Mouse (Mus musculus): ENCODE data around the gene Tap2. TPM values are rescaled to one million over a fixed set of nuclear protein-coding genes. Genes with fewer than 3 reads are reported as not detected.

Gene Tap2
- polyA plus RNA-seq, 1 experiment from 2014 or later: 7.5 TPM

DNA sequence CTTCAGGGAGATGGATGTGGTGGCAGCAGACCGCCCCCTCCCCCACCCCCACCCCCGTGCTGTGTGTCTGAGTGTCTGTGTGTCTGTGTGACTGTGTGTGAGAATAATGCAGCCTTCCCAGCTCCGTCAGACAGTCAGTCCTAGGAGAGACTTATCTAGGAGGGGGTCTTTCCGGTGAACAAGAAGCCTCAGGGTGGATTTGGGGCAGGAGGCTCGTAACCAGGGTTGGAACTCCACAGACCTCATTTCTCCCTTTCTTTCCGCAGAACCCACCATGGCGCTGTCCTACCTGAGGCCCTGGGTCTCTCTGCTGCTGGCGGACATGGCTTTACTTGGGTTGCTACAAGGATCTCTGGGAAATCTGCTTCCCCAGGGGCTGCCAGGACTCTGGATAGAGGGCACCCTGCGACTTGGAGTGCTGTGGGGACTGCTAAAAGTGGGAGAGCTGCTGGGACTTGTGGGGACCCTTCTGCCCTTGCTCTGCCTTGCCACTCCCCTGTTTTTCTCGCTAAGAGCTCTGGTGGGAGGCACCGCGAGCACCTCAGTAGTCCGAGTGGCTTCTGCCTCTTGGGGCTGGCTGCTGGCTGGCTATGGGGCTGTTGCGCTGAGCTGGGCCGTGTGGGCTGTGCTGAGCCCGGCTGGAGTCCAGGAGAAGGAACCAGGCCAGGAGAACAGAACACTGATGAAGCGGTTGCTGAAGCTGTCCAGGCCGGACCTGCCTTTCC is 1.9 kb downstream of the Tap2 start:
- peak overlapping the region; percentile 79 for H3K4me2 ChIP-seq (replicated peaks)
- no peaks in the 10 kb centered on the region for H3K36me3 ChIP-seq
- 11% methylated on average over 18 of the region's 18 CpGs for WGBS
- peak overlapping the region; percentile 35; the same call in 1 of the 2 replicates for H3K9ac ChIP-seq
- peaks cover 45% of the 10 kb centered on the region for H3K27me3 ChIP-seq
- no peak overlapping the region for H3K27ac ChIP-seq (replicated peaks)
- peaks cover 8% of the 10 kb centered on the region for H3K4me1 ChIP-seq
- no peak for ATAC-seq (ENCODE audit: insufficient number of reproducible peaks, low FRiP score, low TSS enrichment, low read depth)
- no peaks in the 10 kb centered on the region for H3K9me3 ChIP-seq (replicated peaks)
- peak overlapping the region; percentile 62 for H3K4me3 ChIP-seq (replicated peaks)

- Histone ChIP-seq H3K9me3 (replicated peaks) (no peaks in the 10 kb centered on the region), H3K9ac (no peak overlapping the region), H3K36me3 (no peaks in the 10 kb centered on the region), H3K4me3 (replicated peaks) (no peak overlapping the region), H3K27ac (replicated peaks) (no peak overlapping the region), H3K4me2 (replicated peaks) (peak overlapping the region; percentile 79), H3K27me3 (peaks cover 48% of the 10 kb centered on the region), H3K4me1 (peaks cover 8% of the 10 kb centered on the region)
- 18% methylated on average over 9 of the region's 9 CpGs for WGBS
- no peak for ATAC-seq (ENCODE audit: insufficient number of reproducible peaks, low FRiP score, low TSS enrichment, low read depth)
Observed at GRCm38 (mm10) chr17:34205746-34206176, 2.4 kb downstream of the Tap2 start.

DNA sequence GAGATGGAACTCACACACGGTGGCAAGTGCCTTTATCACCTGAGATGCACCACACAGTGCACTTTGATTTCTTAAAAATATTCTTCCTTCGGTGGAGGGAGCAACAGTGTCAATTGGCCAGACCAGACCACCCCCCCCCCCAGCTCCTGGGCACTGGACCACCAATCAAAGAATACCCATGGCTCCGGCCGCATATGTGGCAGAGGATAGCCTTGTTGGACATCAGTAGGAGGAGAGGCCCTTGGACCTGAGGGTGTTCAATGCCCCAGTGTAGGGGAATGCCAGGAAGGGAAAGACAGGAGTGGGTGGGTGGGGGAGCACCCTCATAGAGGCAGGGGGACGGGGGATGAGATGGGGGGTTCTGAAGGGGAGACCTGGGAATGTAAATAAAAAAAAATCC is 3.4 kb downstream of the Tap2 start:
- no peak for ATAC-seq (ENCODE audit: insufficient number of reproducible peaks, low FRiP score, low TSS enrichment, low read depth)
- H3K4me2 ChIP-seq (replicated peaks): no peak overlapping the region
- H3K27me3 ChIP-seq: peaks cover 50% of the 10 kb centered on the region
- no peak overlapping the region for H3K27ac ChIP-seq (replicated peaks)
- peaks cover 8% of the 10 kb centered on the region for H3K4me1 ChIP-seq
- no peaks in the 10 kb centered on the region for H3K36me3 ChIP-seq
- no peak overlapping the region for H3K9ac ChIP-seq
- WGBS: 85% methylated on average over 5 of the region's 5 CpGs
- no peaks in the 10 kb centered on the region for H3K9me3 ChIP-seq (replicated peaks)
- H3K4me3 ChIP-seq (replicated peaks): no peak overlapping the region

DNA sequence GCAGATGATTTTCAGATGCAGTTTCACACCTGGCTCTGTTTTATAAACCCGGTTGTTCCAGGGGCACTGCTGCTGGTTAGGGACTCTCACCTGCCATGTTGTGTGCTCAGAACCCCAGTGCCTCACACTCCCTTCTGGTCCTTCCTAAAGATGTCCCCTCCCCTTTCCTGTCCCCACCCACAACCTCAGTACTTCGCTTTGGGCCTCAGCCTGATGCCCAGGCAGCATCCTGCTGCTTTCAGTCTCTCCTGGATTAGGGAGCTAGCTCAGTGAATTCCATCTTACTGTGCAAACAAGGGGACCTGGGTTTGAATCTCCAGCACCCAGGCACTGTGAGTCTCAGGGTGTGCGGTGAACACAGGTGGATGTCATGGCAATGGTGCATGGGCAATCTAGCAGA is 4.1 kb downstream of the Tap2 start:
- H3K9me3 ChIP-seq (replicated peaks): no peaks in the 10 kb centered on the region
- H3K27me3 ChIP-seq: peaks cover 56% of the 10 kb centered on the region
- no peak overlapping the region for H3K4me3 ChIP-seq (replicated peaks)
- no peak overlapping the region for H3K27ac ChIP-seq (replicated peaks)
- no peak overlapping the region for H3K9ac ChIP-seq
- H3K4me1 ChIP-seq: peaks cover 8% of the 10 kb centered on the region
- H3K4me2 ChIP-seq (replicated peaks): no peak overlapping the region
- no peak for ATAC-seq (ENCODE audit: insufficient number of reproducible peaks, low FRiP score, low TSS enrichment, low read depth)
- WGBS: 62% methylated on average over 3 of the region's 3 CpGs
- H3K36me3 ChIP-seq: no peaks in the 10 kb centered on the region

DNA sequence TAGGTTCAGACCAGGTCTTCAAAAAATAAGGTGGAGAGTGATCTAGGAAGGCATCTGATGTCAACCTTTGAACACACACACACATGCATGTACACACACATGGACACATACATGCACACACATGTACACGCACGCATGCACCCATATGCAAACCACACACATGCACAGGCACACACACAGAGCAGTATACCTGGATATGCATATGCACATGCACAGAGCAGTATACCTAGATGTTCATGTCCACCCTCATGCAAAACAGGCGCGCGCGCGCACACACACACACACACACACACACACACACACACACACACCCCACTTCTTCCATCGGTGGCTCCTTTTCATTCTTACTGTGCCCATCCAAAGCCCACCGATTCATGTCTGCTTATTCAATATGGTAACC is 4.5 kb downstream of the Tap2 start:
- peaks cover 60% of the 10 kb centered on the region for H3K27me3 ChIP-seq
- peaks cover 8% of the 10 kb centered on the region for H3K4me1 ChIP-seq
- no peak overlapping the region for H3K27ac ChIP-seq (replicated peaks)
- no peak overlapping the region for H3K4me2 ChIP-seq (replicated peaks)
- H3K4me3 ChIP-seq (replicated peaks): no peak overlapping the region
- no peak overlapping the region for H3K9ac ChIP-seq
- no peaks in the 10 kb centered on the region for H3K36me3 ChIP-seq
- no peak for ATAC-seq (ENCODE audit: insufficient number of reproducible peaks, low FRiP score, low TSS enrichment, low read depth)
- 97% methylated on average over 9 of the region's 9 CpGs for WGBS
- H3K9me3 ChIP-seq (replicated peaks): no peaks in the 10 kb centered on the region

DNA sequence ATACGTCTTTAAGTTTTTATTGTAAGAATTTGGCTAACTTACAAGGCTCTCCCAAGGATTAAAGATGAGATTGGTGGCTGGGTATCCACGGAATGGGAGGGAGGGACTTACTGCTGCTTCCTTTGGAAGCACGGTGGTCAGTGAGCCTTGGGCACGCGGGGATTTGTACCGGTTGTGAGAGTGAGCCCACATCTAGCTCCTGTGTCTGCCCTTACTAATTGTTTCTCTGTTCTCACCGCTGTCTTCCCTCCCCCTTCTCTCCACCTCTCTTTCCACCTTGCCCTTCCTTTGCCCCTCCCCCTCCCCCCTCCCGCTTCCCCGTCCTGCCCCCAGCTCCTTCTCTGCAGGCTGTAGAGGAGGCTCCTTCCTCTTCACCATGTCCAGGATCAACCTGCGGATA is 5.1 kb downstream of the Tap2 start:
- H3K4me1 ChIP-seq: peaks cover 8% of the 10 kb centered on the region
- H3K9ac ChIP-seq: no peak overlapping the region
- no peak overlapping the region for H3K4me3 ChIP-seq (replicated peaks)
- H3K9me3 ChIP-seq (replicated peaks): no peaks in the 10 kb centered on the region
- no peak for ATAC-seq (ENCODE audit: insufficient number of reproducible peaks, low FRiP score, low TSS enrichment, low read depth)
- no peak overlapping the region for H3K27ac ChIP-seq (replicated peaks)
- no peak overlapping the region for H3K4me2 ChIP-seq (replicated peaks)
- H3K27me3 ChIP-seq: peaks cover 64% of the 10 kb centered on the region
- no peaks in the 10 kb centered on the region for H3K36me3 ChIP-seq
- 22% methylated on average over 10 of the region's 10 CpGs for WGBS

- H3K4me2 ChIP-seq (replicated peaks): no peak overlapping the region
- peaks cover 71% of the 10 kb centered on the region for H3K27me3 ChIP-seq
- no peak for ATAC-seq (ENCODE audit: insufficient number of reproducible peaks, low FRiP score, low TSS enrichment, low read depth)
- H3K9me3 ChIP-seq (replicated peaks): no peaks in the 10 kb centered on the region
- H3K4me1 ChIP-seq: peaks cover 8% of the 10 kb centered on the region
- H3K27ac ChIP-seq (replicated peaks): no peak overlapping the region
- 42% methylated on average over 3 of the region's 3 CpGs for WGBS
- no peak overlapping the region for H3K4me3 ChIP-seq (replicated peaks)
- no peaks in the 10 kb centered on the region for H3K36me3 ChIP-seq
- no peak overlapping the region for H3K9ac ChIP-seq
Observed at GRCm38 (mm10) chr17:34209680-34210079, 6.4 kb downstream of the Tap2 start.

DNA sequence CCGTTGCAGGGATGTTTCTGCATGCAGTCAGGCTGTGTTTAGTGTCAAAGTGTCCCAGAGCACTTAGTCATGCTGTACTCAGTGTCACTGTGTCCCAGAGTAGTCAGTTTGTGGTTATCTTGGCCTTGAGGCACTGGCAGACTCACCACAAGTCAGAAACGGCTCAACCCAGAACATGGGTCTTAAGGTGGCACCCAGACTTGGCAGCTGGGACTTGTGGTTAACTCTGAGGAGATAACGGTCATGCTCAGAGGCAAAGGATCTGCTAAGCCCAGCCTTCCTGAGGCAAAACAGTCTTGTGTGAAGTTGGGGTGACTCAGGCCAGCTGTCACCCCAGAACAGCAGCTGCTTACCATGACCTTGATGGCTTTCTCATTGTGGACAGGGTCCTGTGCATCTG is 7.3 kb downstream of the Tap2 start:
- Histone ChIP-seq H3K27ac (replicated peaks) (no peak overlapping the region), H3K9me3 (replicated peaks) (no peaks in the 10 kb centered on the region), H3K4me1 (no peaks in the 10 kb centered on the region), H3K36me3 (no peaks in the 10 kb centered on the region), H3K27me3 (peaks cover 71% of the 10 kb centered on the region), H3K4me3 (replicated peaks) (no peak overlapping the region), H3K4me2 (replicated peaks) (no peak overlapping the region), H3K9ac (no peak overlapping the region)
- no peak for ATAC-seq (ENCODE audit: insufficient number of reproducible peaks, low FRiP score, low TSS enrichment, low read depth)
- 51% methylated on average over 3 of the region's 3 CpGs for WGBS

DNA sequence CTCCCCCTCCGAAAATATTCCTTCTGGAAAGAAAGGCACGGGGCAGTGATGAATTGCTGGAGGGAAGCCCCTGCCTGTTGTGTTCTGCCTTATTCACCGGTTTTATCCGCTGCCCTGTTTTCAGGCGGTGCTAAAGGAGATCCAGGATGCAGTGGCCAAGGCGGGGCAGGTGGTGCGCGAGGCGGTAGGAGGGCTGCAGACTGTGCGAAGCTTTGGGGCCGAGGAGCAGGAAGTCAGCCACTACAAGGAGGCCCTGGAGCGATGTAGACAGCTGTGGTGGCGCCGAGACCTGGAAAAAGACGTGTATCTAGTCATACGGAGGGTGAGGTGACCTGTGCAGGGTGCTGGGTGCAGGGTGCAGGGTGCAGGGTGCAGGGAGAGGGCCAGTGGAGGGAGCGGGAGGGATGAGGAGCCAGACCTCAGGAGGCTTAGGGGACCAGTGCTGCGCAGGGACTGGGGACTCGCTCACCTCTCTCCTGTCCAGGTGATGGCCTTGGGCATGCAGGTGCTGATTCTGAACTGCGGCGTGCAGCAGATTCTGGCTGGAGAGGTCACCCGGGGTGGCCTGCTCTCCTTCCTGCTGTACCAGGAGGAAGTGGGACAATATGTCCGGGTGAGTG is 8.5 kb downstream of the Tap2 start:
- H3K4me3 ChIP-seq (replicated peaks): no peak overlapping the region
- no peak overlapping the region for H3K27ac ChIP-seq (replicated peaks)
- H3K27me3 ChIP-seq: peaks cover 64% of the 10 kb centered on the region
- no peaks in the 10 kb centered on the region for H3K36me3 ChIP-seq
- no peak for ATAC-seq (ENCODE audit: insufficient number of reproducible peaks, low FRiP score, low TSS enrichment, low read depth)
- WGBS: 16% methylated on average over 23 of the region's 23 CpGs
- H3K4me2 ChIP-seq (replicated peaks): no peak overlapping the region
- H3K9me3 ChIP-seq (replicated peaks): no peaks in the 10 kb centered on the region
- no peak overlapping the region for H3K9ac ChIP-seq
- H3K4me1 ChIP-seq: no peaks in the 10 kb centered on the region

DNA sequence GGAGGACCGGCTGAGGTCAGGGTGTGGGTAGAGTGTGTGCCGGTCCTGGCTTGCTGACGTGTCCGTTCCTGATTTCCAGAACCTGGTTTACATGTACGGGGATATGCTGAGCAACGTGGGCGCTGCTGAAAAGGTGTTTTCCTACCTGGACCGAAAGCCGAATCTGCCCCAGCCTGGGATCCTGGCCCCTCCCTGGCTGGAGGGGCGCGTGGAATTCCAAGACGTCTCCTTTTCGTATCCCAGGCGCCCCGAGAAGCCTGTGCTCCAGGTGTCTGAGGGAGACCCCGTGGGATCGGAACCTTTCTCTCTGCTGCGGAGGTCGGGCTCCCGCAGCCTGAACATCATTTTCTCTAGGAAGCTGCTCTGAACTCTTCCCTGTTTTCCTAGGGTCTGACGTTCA is 10.6 kb downstream of the Tap2 start:
- Histone ChIP-seq H3K4me1 (no peaks in the 10 kb centered on the region), H3K4me2 (replicated peaks) (peak overlapping the region; percentile 22; the same call in 1 of the 2 replicates), H3K9ac (no peak overlapping the region), H3K4me3 (replicated peaks) (0 out of 2 replicates have a peak overlapping the region, but pooled peaks have one; percentile 3), H3K27ac (replicated peaks) (no peak overlapping the region), H3K36me3 (no peaks in the 10 kb centered on the region), H3K9me3 (replicated peaks) (no peaks in the 10 kb centered on the region), H3K27me3 (peaks cover 58% of the 10 kb centered on the region)
- 40% methylated on average over 21 of the region's 21 CpGs for WGBS
- no peak for ATAC-seq (ENCODE audit: insufficient number of reproducible peaks, low FRiP score, low TSS enrichment, low read depth)

- no peak overlapping the region for H3K9ac ChIP-seq
- no peak overlapping the region for H3K4me2 ChIP-seq (replicated peaks)
- no peak overlapping the region for H3K27ac ChIP-seq (replicated peaks)
- H3K4me1 ChIP-seq: no peaks in the 10 kb centered on the region
- 81% methylated on average over 12 of the region's 12 CpGs for WGBS
- ATAC-seq (ENCODE audit: insufficient number of reproducible peaks, low FRiP score, low TSS enrichment, low read depth): no peak
- no peaks in the 10 kb centered on the region for H3K9me3 ChIP-seq (replicated peaks)
- peaks cover 57% of the 10 kb centered on the region for H3K27me3 ChIP-seq
- H3K36me3 ChIP-seq: no peaks in the 10 kb centered on the region
- H3K4me3 ChIP-seq (replicated peaks): no peak overlapping the region
Observed at GRCm38 (mm10) chr17:34215176-34215575, 11.8 kb downstream of the Tap2 start.
